Mouse (Mus musculus): Measurements from ENCODE around the gene Clcnka. TPM values are rescaled to one million over a fixed set of nuclear protein-coding genes. Genes with fewer than 3 reads are reported as not detected.

Gene Clcnka
- total RNA-seq (2021) = not detected

GRCm38 (mm10) chr4:141398545-141398944 lies at the start of gene Clcnka:
TSS of gene Clcnka (minus strand) at chr4:141398724.
- intact Hi-C loops (cut with DNase I) = no loop called here
- DNase-seq (ENCODE audit: low spot score) = no peak

GRCm38 (mm10) chr4:141446211-141446610 lies 47.7 kb upstream of the Clcnka start:
- no peak for DNase-seq (ENCODE audit: low spot score)
- intact Hi-C loops (cut with DNase I) = no loop called here

GRCm38 (mm10) chr4:141445328-141445720 lies 46.8 kb upstream of the Clcnka start:
- intact Hi-C loops (cut with DNase I) = no loop called here
- DNase-seq (ENCODE audit: low spot score) = no peak

- intact Hi-C loops (cut with DNase I) = no loop called here
- DNase-seq (ENCODE audit: low spot score) = peak; percentile 78
Measured at GRCm38 (mm10) chr4:141444451-141445327, 46.2 kb upstream of the Clcnka start, which contains the start of gene Zbtb17. TSS of gene Zbtb17 (plus strand) at chr4:141444654.

GRCm38 (mm10) chr4:141443641-141444429 lies 45.3 kb upstream of the Clcnka start:
- DNase-seq (ENCODE audit: low spot score) = no peak
- intact Hi-C loops (cut with DNase I) = no loop called here

- DNase-seq (ENCODE audit: low spot score) = no peak
- intact Hi-C loops (cut with DNase I) = no loop called here
Measured at GRCm38 (mm10) chr4:141440877-141441276, 42.4 kb upstream of the Clcnka start.

GRCm38 (mm10) chr4:141439083-141439803 lies 40.7 kb upstream of the Clcnka start:
- DNase-seq (ENCODE audit: low spot score) = no peak
- intact Hi-C loops (cut with DNase I) = no loop called here

- intact Hi-C loops (cut with DNase I) = no loop called here
- DNase-seq (ENCODE audit: low spot score) = no peak
Measured at GRCm38 (mm10) chr4:141435974-141436373, 37.5 kb upstream of the Clcnka start, which contains the start of gene Srarp. TSS of gene Srarp (minus strand) at chr4:141436105.

GRCm38 (mm10) chr4:141433191-141433590 lies 34.7 kb upstream of the Clcnka start:
- intact Hi-C loops (cut with DNase I) = loop anchor here (1.0 kb wide), 1 partner anchor 142 kb away; no protein-coding TSS in a partner anchor
- no peak for DNase-seq (ENCODE audit: low spot score)

- intact Hi-C loops (cut with DNase I) = loop anchor here (1.0 kb wide), 1 partner anchor 143 kb away; no protein-coding TSS in a partner anchor
- no peak for DNase-seq (ENCODE audit: low spot score)
Measured at GRCm38 (mm10) chr4:141432666-141433065, 34.1 kb upstream of the Clcnka start.

GRCm38 (mm10) chr4:141430997-141431396 lies 32.5 kb upstream of the Clcnka start:
- DNase-seq (ENCODE audit: low spot score) = no peak
- intact Hi-C loops (cut with DNase I) = loop anchor here (1.0 to 2.0 kb wide), 2 partner anchors 24 to 129 kb away; no protein-coding TSS in a partner anchor

- intact Hi-C loops (cut with DNase I) = loop anchor here (2.0 kb wide), 1 partner anchor 23 kb away; no protein-coding TSS in a partner anchor
- DNase-seq (ENCODE audit: low spot score) = no peak
Measured at GRCm38 (mm10) chr4:141429847-141430246, 31.3 kb upstream of the Clcnka start.

- DNase-seq (ENCODE audit: low spot score) = no peak
- intact Hi-C loops (cut with DNase I) = no loop called here
Measured at GRCm38 (mm10) chr4:141429381-141429780, 30.9 kb upstream of the Clcnka start.

GRCm38 (mm10) chr4:141427921-141428320 lies 29.4 kb upstream of the Clcnka start:
- intact Hi-C loops (cut with DNase I) = no loop called here
- DNase-seq (ENCODE audit: low spot score) = no peak

GRCm38 (mm10) chr4:141426796-141427745 lies 28.5 kb upstream of the Clcnka start:
- intact Hi-C loops (cut with DNase I) = no loop called here

GRCm38 (mm10) chr4:141425484-141426479 lies 27.3 kb upstream of the Clcnka start:
- intact Hi-C loops (cut with DNase I) = no loop called here
- DNase-seq (ENCODE audit: low spot score) = peak; percentile 42

More at GRCm38 (mm10) chr4:141426796-141427745, 28.5 kb upstream of the Clcnka start:
- DNase-seq (ENCODE audit: low spot score) = no peak

- no peak for DNase-seq (ENCODE audit: low spot score)
- intact Hi-C loops (cut with DNase I) = no loop called here
Measured at GRCm38 (mm10) chr4:141423691-141424431, 25.3 kb upstream of the Clcnka start.

Data from heart, postnatal 25 days (tissue).